12 mouse cellular contexts compared by ENCODE assay signal in genomic region chr15:91028962-91029361, GRCm38 (mm10). TPM values are rescaled to one million over a fixed set of nuclear protein-coding genes. Genes with fewer than 3 reads are reported as not detected.
DNase-seq lines count a peak whose midpoint lies in the region; ATAC-seq and TF ChIP-seq lines count a peak whose summit lies in the region.
"Had no signal": no experiment of that assay in that cellular context is flagged by ENCODE, and none has a peak within 500 bp of the region (broad histone marks: within the 10 kb centered on the region; RNA-seq: fewer than 3 reads in every experiment).

No protein-coding gene starts in this region.

- ATAC-seq in heart, embryonic 16.5 days (replicated peaks; ENCODE audit: extremely low read depth, insufficient read depth, low FRiP score), result no peak
- ATAC-seq in limb, embryonic 13.5 days (ENCODE audit: low FRiP score, low read depth), result no peak
- ATAC-seq: inflammation-experienced regulatory T-cells, adult 6 months had no signal

- no peaks in the 10 kb centered on the region for H3K27me3 ChIP-seq in heart, embryonic 16.5 days (ENCODE audit: control insufficient read depth, insufficient read depth, low read length)
- no peaks in the 10 kb centered on the region for H3K27me3 ChIP-seq in limb, embryonic 13.5 days

- no peaks in the 10 kb centered on the region for H3K4me1 ChIP-seq in heart, embryonic 16.5 days (ENCODE audit: control insufficient read depth, insufficient read depth, low read length)
- H3K4me1 ChIP-seq in limb, embryonic 13.5 days, result peaks cover 6% of the 10 kb centered on the region; the same call in 1 of the 2 replicates

- no peak for TF ChIP-seq CTCF in gastrocnemius, adult 2 months (IDR thresholded peaks at IDR 0.05)

- H3K9me3 ChIP-seq in heart, embryonic 16.5 days (replicated peaks; ENCODE audit: control insufficient read depth, low read length), result peaks cover 3% of the 10 kb centered on the region
- H3K9me3 ChIP-seq in limb, embryonic 13.5 days, result peaks cover 7% of the 10 kb centered on the region; the same call in 1 of the 2 replicates

- DNase-seq in heart, adult 11 months, result no peak
- peak; percentile 66 for DNase-seq in adrenal gland, adult 2 months
- peak; percentile 49 to 55 for DNase-seq in adrenal gland, postnatal 36 days
- no peak for DNase-seq in urinary bladder, postnatal 10 days (ENCODE audit: low spot score)
- no peak for DNase-seq in gastrocnemius, adult 2 months
- no peak for DNase-seq in thymus, postnatal 36 days
- DNase-seq: embryo, embryonic 11 days; lung, postnatal 4 days; thymus, adult 18-20 months had no signal

- whole genome bisulfite sequencing in heart, embryonic 16.5 days, result 52% methylated on average over 10 of the region's 10 CpGs
- whole genome bisulfite sequencing in limb, embryonic 13.5 days, result 88% methylated on average over 10 of the region's 10 CpGs

- peak overlapping the region; percentile 48; the same call in 1 of the 2 replicates for H3K27ac ChIP-seq in heart, embryonic 16.5 days (ENCODE audit: low read length)
- peak overlapping the region; percentile 74 for H3K27ac ChIP-seq in limb, embryonic 13.5 days
- H3K27ac ChIP-seq in gastrocnemius, adult 2 months, result no peak overlapping the region

- intact Hi-C loops in gastrocnemius, adult 2 months (cut with DNase I), result no loop called here

- peak overlapping the region; percentile 38 for H3K4me3 ChIP-seq in heart, embryonic 16.5 days (ENCODE audit: low read length)
- no peak overlapping the region for H3K4me3 ChIP-seq in limb, embryonic 13.5 days
- no peak overlapping the region for H3K4me3 ChIP-seq in gastrocnemius, adult 2 months

- no peaks in the 10 kb centered on the region for H3K36me3 ChIP-seq in heart, embryonic 16.5 days (ENCODE audit: control insufficient read depth, insufficient read depth)
- H3K36me3 ChIP-seq in limb, embryonic 13.5 days, result 0 out of 2 replicates have a peak, but pooled peaks cover 3% of the 10 kb centered on the region

- H3K4me2 ChIP-seq in heart, embryonic 16.5 days (ENCODE audit: low read depth, low read length), result peak overlapping the region; percentile 47
- no peak overlapping the region for H3K4me2 ChIP-seq in limb, embryonic 13.5 days (replicated peaks)

- H3K9ac ChIP-seq in heart, embryonic 16.5 days (ENCODE audit: low read length), result peak overlapping the region; percentile 60
- no peak overlapping the region for H3K9ac ChIP-seq in limb, embryonic 13.5 days

RNA-seq across cellular contexts. Expression of gene Kif21a, which starts 20.8 kb away (rescaled TPM):
- polyA plus RNA-seq in heart, embryonic 16.5 days (2015; fragmentation: Nextera tagmentation; extraction: Ambion mirVana), result 4.1 and 5.1 TPM in 2 replicates
- 10 to 100 TPM; 18.0 to 19.5 TPM for total RNA-seq in adrenal gland, adult 2 months (2021)
- 1.8 and 2.3 TPM in 2 replicates for polyA plus RNA-seq in adrenal gland, adult 2 months (2012; rRNA removed)
- total RNA-seq in adrenal gland, postnatal 36 days (2021), result 10 to 100 TPM; 16.6 to 20.1 TPM
- 6.7 and 7.3 TPM in 2 replicates for polyA plus RNA-seq in limb, embryonic 13.5 days (2015; fragmentation: Nextera tagmentation; extraction: Ambion mirVana)
- total RNA-seq in gastrocnemius, adult 2 months (2021), result 10 to 100 TPM; 18.3 to 23.5 TPM
- polyA plus RNA-seq: inflammation-experienced regulatory T-cells, adult 6 months had no signal

Comparison
In these comparisons a context has a peak if more than half of its experiments do, and no peak if none do; other contexts are left out.
1. DNase-seq: peak in adrenal gland, adult 2 months (single experiment) and adrenal gland, postnatal 36 days (2 of 2); none in heart, adult 11 months (single experiment), urinary bladder, postnatal 10 days (single experiment), gastrocnemius, adult 2 months (single experiment) and thymus, postnatal 36 days (0 of 2).